Mouse (Mus musculus): ENCODE results near the gene Abhd12.
"Not testable (repeated sequence)": the region's sequence is repeated elsewhere in the genome, so short reads cannot be mapped to it uniquely, and the experiment has no call there.

The Abhd12 gene

DNA sequence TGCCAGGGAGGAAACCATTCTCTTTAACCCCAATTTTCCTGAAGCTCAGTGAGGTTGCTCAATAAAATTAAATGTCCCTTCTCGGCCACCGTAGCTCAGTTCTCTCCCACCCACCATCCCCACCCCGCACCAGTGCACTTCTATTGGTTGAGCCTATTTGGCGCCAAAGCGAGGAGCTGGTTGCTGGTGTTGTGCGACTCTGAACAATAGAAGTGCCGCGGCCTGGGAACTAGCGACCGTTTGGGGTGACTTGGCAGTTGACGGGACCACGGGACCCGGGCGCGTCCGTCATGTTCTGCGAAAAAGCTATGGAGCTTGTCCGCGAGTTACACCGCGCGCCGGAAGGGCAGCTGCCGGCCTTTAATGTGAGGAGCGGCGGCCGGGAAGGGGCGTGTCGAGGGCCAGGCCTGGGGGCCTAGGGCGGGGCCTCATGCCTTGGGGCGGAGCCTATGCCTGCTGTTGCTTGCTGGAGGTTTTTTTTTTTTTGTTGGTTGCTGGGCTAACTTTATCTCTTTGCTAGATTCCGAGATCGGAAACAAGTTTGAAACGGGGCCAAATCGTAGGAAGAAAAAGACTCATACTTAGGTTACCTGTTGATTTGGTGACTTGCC, 5.0 kb upstream of the Abhd12 start:
- peak; percentile 96 to 97 for DNase-seq

DNA sequence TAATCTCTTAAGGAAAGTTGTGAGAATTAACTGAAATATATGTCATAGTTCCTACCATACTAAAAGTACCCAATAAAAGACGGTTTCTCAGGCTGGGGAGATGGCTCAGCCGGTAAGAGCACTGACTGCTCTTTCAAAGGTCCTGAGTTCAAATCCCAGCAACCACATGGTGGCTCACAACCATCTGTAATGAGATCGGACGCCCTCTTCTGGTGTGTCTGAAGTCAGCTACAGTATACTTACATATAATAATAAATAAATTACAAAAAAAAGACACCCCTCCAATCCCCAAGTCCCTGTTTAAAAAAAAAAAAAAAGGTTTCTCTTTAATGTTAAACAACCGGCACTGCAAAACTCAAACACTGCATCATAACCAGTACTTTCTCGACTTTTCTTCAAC, 4.3 kb upstream of the Abhd12 start:
- not testable (repeated sequence) for DNase-seq

DNA sequence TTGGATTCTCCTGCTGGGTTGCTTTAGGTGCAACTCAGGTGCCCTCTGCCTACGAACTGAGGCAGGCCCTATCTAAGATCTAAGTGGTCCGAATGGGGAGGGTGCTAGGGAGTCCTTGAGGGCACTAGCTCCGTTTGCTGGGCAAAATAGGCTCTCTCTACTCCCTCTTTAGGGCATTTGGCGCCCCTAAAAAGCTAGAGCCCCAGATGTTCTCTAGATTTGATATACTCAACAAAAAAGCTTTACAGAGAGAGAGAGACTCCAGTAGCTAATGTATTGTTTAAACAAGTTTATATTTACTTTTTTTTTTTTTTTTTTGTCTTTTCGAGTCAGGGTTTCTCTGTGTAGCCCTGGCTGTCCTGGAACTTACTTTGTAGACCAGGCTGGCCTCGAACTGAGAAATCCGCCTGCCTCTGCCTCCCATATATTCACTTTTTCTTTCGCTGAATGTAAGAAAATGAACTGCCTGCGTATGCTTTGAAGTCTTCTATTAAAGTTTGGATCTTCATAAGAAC, 452 bp upstream of the Abhd12 start, which contains the start of gene Gins1:
Gene Gins1, plus strand, starts transcription at position 465 of the 515 bp plus-strand sequence.
- DNase-seq = no peak

DNA sequence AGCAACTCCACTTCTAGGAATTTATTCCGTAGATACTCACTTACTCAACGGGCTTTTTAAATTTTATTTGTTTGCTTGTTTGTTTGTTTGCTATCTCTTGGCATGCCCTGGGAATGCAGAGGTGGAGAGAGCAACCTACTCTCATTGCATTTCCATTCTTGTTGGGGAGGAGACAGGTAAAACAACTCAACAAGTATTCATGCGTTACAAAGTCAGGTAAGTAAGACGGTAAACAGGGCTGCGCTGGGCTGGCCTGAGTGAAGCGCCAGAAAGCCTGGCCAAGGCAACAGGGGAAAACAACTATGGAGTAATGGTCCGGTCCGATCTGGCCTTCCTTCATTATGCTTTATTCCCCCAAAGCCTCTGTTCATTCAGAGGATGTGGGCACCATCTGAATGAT, 2.2 kb downstream of the Abhd12 start:
- DNase-seq = no peak

DNA sequence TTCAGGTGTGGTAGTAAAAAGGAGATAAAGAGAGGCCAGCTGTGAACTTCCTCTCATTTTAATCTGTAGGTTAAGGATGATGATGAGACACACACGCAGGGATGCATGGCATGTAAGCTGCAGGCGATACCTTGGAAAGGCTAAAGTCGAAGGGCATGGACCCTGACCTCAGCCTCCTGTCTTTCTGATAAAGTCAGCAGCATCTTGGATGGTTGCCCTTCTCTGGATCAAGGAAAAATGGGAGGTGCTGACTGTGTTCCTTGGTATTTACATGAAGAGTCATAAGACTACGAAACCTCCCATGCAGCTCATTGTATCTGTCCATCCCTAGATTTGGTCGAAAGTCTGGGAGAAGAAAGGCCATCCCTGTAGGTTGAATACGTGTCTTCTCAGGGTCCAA, 4.2 kb downstream of the Abhd12 start:
- no peak for DNase-seq

DNA sequence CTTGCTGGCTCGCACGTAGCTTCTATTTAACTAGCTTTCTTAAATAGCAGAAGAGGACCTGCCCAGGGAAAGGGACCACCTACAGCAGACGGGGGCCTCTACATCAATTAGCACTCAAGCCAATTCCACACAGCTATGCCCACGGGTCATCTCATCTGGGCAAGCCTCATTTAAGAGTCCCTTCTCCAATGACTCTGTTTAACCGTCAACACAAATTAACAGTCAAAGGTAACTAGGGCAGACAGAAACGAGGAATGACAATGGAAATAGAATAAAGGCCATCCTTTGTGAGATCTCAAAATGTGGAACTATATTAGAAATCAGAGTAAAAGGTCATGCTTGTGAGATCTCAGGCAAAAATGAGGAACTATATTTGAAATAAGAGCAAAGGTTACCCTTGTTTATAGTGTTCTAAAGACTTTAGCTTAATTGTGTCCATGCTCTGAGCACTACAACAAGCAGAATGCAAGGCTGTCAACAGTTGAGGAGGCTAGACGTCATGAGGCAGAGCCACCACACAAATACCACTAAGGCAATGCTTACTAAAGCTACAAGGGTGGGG, 8.8 kb downstream of the Abhd12 start:
- DNase-seq = no peak

DNA sequence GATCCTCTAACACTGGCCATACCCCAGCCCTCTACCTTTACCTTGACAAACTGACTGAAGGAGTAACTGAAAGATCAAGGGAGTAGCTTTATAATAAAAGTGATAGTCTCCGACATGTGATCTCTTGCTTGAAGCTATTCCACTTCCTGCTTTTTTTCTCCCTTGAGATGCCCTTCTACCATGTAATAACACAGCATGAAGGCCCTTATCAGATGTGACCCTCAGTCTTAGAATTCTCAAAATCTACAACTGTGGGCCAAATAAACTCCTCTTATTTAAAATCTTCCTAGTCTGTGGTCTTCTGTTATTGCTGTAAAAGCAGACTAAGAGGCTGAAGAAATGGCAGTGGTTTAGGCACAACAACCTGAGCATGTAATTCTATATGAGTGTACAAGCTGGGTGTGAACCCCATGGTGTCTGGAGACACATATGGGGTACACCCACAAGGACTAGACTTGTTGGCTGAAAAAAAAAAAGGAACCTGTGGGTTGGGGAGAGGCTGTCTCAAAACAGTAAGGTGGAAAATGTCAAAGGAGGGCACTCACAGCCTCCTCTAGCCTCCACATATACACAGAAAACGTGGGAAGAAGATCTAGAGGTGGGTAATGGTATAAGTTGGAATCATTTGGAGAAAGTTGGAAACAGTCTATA, 9.8 kb downstream of the Abhd12 start:
- no peak for DNase-seq

DNA sequence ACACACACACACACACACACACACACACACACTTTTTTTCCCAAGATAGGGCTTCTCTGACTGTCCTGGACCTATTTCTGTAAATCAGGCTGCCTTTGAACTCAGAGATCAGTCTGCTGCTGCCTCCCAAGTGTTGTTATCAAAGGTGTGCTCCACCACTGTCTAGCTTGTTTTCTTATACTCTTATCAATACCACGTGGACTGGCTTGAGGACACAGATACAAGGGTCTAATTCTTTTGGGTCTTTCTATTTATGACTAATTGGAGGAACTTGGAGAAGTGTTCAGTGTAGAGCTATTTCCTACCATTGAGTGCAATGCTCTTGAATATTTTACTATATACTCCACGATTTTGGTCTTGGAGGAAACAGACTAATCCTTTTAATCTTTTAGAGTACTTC, 17.2 kb downstream of the Abhd12 start:
- no peak for DNase-seq

DNA sequence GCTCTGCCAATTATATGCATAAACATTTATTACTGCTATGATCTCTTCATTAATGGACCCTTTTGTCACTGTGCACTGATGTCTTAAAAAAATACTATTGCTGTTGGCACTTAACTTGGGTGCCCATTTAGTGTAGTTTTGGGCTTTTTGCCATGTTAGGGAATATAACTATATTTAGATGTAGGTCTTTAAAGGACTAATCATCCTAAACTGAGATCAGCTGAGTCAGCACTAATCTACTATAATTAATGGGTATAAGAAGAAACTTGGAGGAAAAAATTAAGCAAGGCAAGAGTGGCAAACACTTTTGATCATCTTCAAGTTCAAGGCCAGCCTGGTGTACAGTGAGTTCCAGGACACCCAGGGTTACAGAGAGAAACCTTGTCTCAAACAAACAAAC, 18.2 kb downstream of the Abhd12 start:
- no peak for DNase-seq

DNA sequence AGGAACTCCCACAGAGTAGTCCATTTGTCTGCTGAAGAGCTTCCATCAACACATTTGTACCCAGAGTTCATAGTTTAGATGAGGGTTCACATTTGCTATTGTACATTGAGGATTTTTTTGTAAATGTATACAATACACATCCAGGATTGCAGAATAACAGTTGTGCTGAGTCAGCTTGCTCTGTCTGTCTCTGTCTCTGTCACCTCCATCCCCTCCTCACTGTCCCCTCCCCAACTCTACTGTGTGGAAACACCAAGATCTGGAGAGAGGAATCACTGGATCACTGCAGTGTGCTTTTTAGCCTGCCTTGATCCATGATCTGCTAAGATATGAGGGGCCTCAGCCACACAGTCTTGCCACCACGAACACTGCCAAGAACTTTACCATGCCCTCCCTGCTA, 18.7 kb downstream of the Abhd12 start:
- DNase-seq = no peak

DNA sequence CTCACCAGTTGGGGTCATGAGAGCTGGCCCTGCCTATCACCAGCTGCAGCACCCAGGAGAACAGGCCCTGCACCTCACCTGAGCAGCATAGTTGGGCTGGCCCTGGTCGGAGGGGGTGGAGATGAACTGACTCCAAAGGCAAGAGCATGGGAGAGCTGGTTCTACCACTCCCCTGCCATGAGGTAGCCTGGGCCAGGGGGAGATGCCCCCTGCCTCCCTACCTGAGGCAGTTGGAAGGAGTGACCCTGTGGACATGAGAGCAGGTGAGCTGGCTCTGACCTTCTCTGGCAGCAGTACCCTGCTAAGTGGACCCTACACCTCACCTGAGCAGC, 19.8 kb downstream of the Abhd12 start:
- DNase-seq = no peak

DNA sequence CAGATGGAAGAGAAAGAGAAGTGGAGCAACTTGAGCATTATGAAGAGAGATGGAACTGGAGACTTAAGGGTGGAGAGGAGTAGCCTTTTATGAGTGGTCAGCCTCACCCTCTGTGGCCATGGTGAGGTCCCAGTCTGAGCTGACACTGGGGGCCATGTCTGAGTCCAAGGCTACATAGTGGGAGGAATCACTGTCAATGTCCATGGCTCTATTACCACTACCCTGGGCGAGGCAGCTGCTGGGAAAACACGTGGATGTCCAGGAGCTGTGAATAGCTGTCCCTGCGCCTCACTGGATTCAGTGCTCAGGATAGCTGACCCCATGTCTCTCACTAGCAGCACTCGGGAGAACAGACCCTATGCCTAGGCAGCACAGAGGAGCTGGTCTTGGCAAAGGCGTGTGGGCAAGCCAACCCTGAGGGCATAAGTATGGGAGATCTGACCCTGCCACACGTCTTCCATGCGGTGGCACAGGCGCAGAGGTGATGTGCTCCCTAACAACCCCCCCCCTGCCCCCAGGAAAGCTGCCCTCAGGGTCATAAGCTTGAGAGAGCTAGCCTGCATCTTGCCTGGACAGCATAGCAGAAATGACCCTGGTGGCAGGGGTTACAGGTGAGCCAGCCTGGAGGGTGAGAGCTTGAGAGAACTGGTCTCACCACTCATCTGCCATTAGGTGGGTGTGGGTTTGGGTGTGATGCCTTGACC, 20.3 kb downstream of the Abhd12 start:
- DNase-seq = no peak

DNA sequence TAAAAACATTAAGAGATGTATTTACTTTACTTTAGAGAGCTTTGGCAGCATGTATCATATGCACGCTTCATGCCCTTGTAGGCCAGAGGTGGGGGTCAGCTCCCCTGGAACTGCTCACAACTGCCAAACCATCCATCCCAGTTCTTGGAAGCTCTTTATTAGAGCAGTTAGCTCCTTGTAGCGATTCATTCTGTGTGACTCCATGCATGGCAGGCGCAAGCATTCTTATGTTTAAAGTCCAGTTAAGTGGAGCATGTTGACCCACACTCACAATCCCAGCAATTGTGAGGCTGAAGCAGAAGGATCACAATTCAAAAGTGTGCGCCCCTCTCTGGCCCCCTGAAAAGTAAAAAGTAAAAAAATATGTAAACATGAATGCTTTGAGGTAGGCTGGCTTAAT, 27.0 kb downstream of the Abhd12 start:
- no peak for DNase-seq

DNA sequence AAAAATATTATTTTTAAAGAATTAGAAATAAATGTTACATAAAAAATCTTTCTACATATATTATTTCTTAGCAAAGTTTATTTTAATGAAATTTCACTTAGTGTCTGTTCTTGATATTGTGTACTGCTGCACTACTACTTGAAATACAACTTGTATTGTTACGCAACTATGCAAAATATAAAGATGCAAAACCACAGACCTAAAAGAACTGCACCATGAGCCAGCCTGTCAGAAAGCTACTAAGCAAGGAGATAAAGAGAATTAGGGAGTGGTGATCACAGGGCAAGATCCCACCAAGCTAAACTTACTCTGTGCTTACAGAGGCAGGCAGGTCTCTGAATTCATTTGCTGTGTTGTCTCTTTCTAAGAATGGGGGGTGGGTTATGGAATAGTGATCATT, 29.3 kb downstream of the Abhd12 start:
- DNase-seq = no peak

DNA sequence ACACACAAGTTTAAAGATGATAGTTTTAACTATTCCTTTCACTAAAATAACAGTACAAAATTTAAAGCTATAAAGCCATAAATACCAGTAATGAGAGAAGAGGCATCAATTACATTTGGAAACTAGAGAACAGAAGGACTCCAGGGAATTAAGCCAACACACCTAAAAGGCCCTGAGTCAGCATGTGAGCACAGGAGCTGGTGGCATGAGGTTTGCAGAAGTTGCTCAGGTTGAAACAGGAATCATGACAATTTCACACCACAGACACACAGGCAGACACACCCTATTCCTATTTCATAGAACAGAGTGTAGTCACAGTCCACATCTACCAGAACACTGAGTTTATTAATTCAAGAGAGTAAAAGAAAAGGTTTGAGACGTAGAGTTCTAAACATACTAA, 30.0 kb downstream of the Abhd12 start:
- no peak for DNase-seq

DNA sequence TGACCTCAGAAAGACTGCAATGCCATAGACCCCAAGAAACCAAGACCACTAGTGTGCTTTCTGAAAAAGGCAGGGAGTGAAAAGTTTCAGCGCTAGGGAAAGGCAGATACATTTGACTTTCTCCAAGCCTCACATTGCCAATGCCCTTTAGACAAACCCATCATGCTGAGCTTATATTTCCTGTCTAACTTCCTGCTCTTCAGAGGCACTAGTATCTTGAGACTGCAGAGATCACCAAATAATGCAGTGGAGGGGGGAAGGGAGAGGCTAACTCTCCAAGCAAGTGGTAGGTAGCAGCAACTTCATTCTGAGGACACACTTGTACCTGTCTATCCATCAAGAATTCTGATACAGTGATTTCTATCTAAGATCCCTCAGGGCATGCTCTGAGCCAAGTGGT, 35.1 kb downstream of the Abhd12 start:
- DNase-seq = no peak

DNA sequence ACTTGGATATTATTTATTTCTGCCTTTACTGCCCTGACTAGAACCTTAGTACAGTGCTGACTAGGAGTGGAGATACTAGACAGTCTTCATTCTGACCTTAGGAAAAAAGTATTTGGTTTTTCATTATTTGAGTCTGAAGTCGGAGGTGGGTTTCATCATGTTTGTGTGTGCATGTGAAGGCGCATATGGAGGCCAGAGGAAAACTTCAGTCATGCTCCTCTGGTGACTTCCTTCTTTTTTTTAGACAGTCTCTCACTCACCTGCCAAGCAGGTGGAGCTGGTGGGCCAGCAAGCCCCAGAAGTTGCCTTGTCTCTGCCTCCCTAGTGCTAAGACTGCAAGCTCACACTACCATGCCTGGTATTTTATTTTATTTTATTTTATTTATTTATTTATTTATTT, 37.5 kb downstream of the Abhd12 start:
- DNase-seq = no peak

DNA sequence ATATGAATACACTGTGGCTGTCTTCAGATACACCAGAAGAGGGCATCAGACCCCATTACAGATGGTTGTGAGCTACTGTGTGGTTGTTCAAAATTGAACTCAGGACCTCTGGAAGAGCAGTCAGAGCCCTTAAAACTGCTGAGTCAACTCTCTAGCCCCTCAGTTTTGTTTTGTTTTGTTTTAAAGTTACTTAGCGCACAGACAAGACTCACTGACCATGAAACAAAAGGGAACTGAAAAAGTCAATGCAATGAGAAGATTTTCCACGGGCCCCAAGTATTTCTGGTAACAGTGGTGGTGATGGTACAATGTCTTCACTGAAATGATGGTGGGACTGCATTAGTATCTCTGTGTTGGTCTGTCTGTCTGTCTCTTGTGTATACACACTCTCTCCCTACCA, 43.4 kb downstream of the Abhd12 start:
- no peak for DNase-seq

DNA sequence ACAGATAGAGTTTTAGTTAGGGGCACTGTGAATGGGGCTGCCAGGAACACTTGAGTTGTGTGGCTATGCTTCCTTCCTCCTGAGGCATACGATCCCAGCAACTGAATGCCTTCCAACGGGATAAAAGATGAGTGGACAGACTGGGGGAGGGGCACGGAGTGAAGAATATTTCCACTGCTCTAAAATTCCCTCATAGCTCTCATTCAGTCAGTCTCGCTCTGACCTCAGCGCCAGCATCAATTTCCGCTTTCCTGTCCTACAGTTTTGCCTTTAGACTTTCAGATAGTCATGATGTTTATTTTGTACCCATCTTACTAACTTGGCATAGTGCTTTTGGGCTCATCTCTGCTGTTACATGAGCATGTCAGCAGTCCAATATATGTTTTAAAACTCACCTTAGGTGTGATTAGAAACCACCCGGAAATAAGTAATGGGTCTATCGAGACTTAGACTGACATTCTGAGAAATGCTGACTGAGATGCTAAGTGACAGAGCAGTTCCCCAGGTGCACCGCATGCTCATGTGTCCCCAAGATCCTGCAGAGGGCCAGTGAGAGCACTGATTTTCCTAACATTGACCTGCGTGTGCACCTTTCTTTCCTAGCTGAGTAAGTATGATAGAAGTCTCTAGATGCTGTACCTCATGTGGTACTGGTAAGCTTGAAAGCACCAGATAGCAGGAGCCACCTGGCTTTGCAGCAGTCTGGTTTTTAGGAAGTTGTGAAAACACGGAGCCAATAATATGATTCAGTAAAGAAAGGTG, 44.7 kb downstream of the Abhd12 start:
- no peak for DNase-seq

DNA sequence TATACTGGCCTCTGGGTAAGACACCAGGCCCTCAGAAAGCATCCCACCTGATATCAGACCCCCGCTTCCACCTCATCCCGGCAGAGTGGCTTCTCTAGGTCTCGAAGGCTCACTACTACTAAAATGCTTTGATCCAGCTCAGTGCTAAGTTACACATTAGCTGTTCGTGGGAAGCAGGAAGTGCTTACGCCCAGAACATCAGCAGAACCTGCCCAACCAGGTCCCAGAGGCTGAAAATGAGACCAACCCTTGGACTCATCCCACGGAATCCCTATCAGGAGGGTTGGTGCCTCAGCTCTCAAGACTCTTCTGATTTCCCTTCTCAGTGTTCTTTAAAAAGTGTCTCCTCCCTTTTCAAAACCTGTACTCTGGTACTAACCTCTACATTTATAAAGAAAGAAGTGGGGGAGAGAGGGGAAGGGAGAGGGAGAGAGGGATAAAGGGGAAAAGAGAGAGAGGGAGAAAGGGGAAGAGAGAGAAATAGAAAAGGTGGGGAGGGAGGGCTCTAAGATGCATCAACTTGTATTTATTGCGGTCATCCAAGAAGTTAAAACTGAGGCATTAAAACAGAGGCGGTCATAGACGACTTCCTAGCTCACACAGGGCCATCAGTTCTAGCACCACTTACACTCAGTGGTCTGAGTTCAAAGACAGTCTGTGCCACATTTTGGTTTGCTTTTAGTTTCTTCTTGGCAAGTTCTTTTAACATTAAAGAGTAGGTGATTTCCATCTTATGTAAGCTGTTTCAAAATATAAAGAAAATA, 45.6 kb downstream of the Abhd12 start:
- no peak for DNase-seq

DNA sequence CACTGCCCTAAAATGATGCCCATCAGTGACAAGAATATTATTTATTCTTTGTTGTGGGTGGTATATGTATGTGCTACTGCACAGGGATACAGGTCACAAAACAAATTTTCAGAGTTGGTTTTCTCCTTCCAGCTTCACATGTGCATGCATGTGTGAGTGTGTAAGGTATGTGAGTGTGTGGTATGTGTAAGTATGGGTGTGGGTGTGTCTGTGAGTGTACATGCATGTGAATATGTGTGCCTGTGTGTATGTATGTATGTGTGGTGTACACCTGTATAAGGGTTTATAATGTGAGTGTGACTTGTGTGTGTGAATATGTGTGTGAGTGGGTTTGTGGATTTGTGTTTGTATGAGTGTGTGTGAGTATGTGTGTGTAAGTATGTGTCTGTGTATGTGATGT, 49.4 kb downstream of the Abhd12 start:
- no peak for DNase-seq

DNA sequence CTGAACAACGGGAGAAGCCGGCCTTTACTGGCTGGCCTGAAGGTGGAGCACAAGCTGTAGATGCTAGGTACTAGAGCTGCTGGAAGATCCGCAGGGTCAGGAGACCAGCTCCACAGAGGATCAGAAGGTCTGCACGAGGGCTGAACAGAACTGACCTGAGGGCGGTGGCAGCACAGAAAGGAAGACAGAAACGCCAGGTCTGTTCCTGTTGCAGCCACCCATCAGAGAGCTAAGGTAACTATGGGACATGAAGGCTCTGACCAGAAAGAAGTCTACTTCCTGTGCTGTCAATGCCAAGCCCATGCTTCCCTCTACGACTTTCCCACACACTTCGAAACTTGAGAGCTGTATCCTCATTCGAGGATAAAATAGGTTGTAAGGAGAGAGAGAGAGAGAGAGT, 53.3 kb downstream of the Abhd12 start:
- no peak for DNase-seq
